In the genomic region with DNA sequence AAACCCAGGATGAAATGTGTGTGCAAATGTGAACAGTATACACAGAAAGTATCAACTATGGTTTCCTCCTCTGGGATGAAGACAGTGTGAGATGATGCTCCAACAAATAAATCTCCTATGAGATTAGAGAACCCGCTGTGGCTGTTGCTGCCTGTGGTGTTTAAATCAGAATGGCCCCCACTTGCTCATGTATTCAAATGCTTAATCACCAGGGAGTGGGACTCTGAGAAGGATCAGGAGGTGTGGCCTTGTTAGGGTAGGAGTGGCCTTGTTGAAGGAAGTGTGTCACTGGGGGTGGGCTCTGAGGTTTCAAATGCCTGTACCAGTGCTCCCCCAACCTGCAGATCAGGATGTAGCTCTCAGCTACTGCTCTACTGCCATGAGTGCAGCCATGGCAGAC, we compare ENCODE assay signal across 24 mouse cellular contexts.
DNase-seq lines count a peak whose midpoint lies in the region; ATAC-seq lines count a peak whose summit lies in the region.
"Had no signal": no experiment of that assay in that cellular context is flagged by ENCODE, and none has a peak within 500 bp of the region (broad histone marks: within the 10 kb centered on the region; RNA-seq: fewer than 3 reads in every experiment).

No protein-coding gene starts in this region.

- ATAC-seq in hindbrain, embryonic 12.5 days (ENCODE audit: low FRiP score) = no peak
- ATAC-seq in midbrain, embryonic 13.5 days = 0 out of 2 replicates have a peak, but pooled peaks have one; percentile 37
- no peak for ATAC-seq in midbrain, embryonic 11.5 days (ENCODE audit: low FRiP score)
- ATAC-seq: forebrain, embryonic 15.5 days; hindbrain, postnatal 0 days; Patski had no signal

- 0 out of 2 replicates have a peak, but pooled peaks cover 6% of the 10 kb centered on the region for H3K4me1 ChIP-seq in hindbrain, embryonic 10.5 days (replicated peaks)
- H3K4me1 ChIP-seq in hindbrain, embryonic 12.5 days = 0 out of 2 replicates have a peak, but pooled peaks cover 8% of the 10 kb centered on the region
- H3K4me1 ChIP-seq in midbrain, embryonic 13.5 days (replicated peaks) = peaks cover 25% of the 10 kb centered on the region
- no peaks in the 10 kb centered on the region for H3K4me1 ChIP-seq in midbrain, embryonic 11.5 days (ENCODE audit: control insufficient read depth, insufficient read depth, low read length)

- H3K4me3 ChIP-seq in hindbrain, embryonic 10.5 days = no peak overlapping the region
- no peak overlapping the region for H3K4me3 ChIP-seq in hindbrain, embryonic 12.5 days
- no peak overlapping the region for H3K4me3 ChIP-seq in midbrain, embryonic 13.5 days (replicated peaks)
- no peak overlapping the region for H3K4me3 ChIP-seq in midbrain, embryonic 11.5 days (ENCODE audit: low read depth, low read length)
- H3K4me3 ChIP-seq: embryonic facial prominence, embryonic 15.5 days; erythroblast, embryonic 14.5 days; forebrain, embryonic 10.5 days; forebrain, embryonic 15.5 days; heart, embryonic 13.5 days had no signal

- H3K36me3 ChIP-seq in hindbrain, embryonic 10.5 days = no peaks in the 10 kb centered on the region
- H3K36me3 ChIP-seq in hindbrain, embryonic 12.5 days = no peaks in the 10 kb centered on the region
- no peaks in the 10 kb centered on the region for H3K36me3 ChIP-seq in midbrain, embryonic 13.5 days
- H3K36me3 ChIP-seq in midbrain, embryonic 11.5 days (ENCODE audit: control insufficient read depth, insufficient read depth, low read length) = no peaks in the 10 kb centered on the region
- H3K36me3 ChIP-seq: embryonic facial prominence, embryonic 15.5 days; forebrain, embryonic 15.5 days; heart, embryonic 13.5 days had no signal

- H3K27me3 ChIP-seq in hindbrain, embryonic 10.5 days (ENCODE audit: insufficient read depth, poor library complexity, severe bottlenecking) = no peaks in the 10 kb centered on the region
- H3K27me3 ChIP-seq in hindbrain, embryonic 12.5 days = no peaks in the 10 kb centered on the region
- no peaks in the 10 kb centered on the region for H3K27me3 ChIP-seq in midbrain, embryonic 13.5 days
- no peaks in the 10 kb centered on the region for H3K27me3 ChIP-seq in midbrain, embryonic 11.5 days (ENCODE audit: control insufficient read depth, insufficient read depth, low read length)
- H3K27me3 ChIP-seq: CH12.LX; embryonic facial prominence, embryonic 15.5 days; forebrain, embryonic 15.5 days; heart, embryonic 13.5 days; Patski had no signal

- 0 out of 2 replicates have a peak overlapping the region, but pooled peaks have one; percentile 29 for H3K27ac ChIP-seq in hindbrain, embryonic 10.5 days
- no peak overlapping the region for H3K27ac ChIP-seq in hindbrain, embryonic 12.5 days
- H3K27ac ChIP-seq in midbrain, embryonic 13.5 days = no peak overlapping the region
- no peak overlapping the region for H3K27ac ChIP-seq in midbrain, embryonic 11.5 days (ENCODE audit: low read depth, low read length)
- H3K27ac ChIP-seq: embryonic facial prominence, embryonic 15.5 days; forebrain, embryonic 10.5 days; heart, embryonic 13.5 days; hindbrain, postnatal 0 days had no signal

- 37% methylated on average over 1 of the region's 1 CpGs for WGBS in hindbrain, embryonic 10.5 days
- 53% methylated on average over 1 of the region's 1 CpGs for WGBS in hindbrain, embryonic 12.5 days
- 24% methylated on average over 1 of the region's 1 CpGs for WGBS in midbrain, embryonic 13.5 days
- WGBS in midbrain, embryonic 11.5 days = 35% methylated on average over 1 of the region's 1 CpGs

- DNase-seq in hindbrain, embryonic 10.5 days (ENCODE audit: low spot score) = no peak
- no peak for DNase-seq in midbrain, embryonic 11.5 days (ENCODE audit: low spot score, missing footprints)
- DNase-seq in ES-CJ7 (ENCODE audit: low read depth, low spot score) (peak; percentile 94), ZHBTc4 (ENCODE audit: low read depth, low spot score) (peak; percentile 91)
- DNase-seq in right cerebral cortex, postnatal 4 days = no peak
- DNase-seq in ovary, postnatal 10 days (ENCODE audit: low spot score) = no peak
- DNase-seq: adrenal gland, postnatal 10 days; cerebellum, adult 11 months; cerebellum, adult 8-10 months; cerebellum, postnatal 14 days; embryo, embryonic 11 days; gastrocnemius, postnatal 10 days; heart, postnatal 36 days; kidney, adult 11 months had no signal

- no peaks in the 10 kb centered on the region for H3K9me3 ChIP-seq in hindbrain, embryonic 10.5 days
- no peaks in the 10 kb centered on the region for H3K9me3 ChIP-seq in hindbrain, embryonic 12.5 days (replicated peaks)
- no peaks in the 10 kb centered on the region for H3K9me3 ChIP-seq in midbrain, embryonic 13.5 days
- H3K9me3 ChIP-seq in midbrain, embryonic 11.5 days (ENCODE audit: control insufficient read depth, low read length) = no peaks in the 10 kb centered on the region
- H3K9me3 ChIP-seq: embryonic facial prominence, embryonic 15.5 days; forebrain, embryonic 10.5 days; forebrain, embryonic 15.5 days; heart, embryonic 13.5 days had no signal

- H3K9ac ChIP-seq in hindbrain, embryonic 12.5 days = no peak overlapping the region
- H3K9ac ChIP-seq in midbrain, embryonic 13.5 days (replicated peaks) = no peak overlapping the region
- H3K9ac ChIP-seq in midbrain, embryonic 11.5 days (ENCODE audit: low read length) = no peak overlapping the region
- H3K9ac ChIP-seq: embryonic facial prominence, embryonic 15.5 days; forebrain, embryonic 15.5 days; heart, embryonic 13.5 days had no signal

- no peak overlapping the region for H3K4me2 ChIP-seq in hindbrain, embryonic 12.5 days (replicated peaks)
- H3K4me2 ChIP-seq in midbrain, embryonic 13.5 days (replicated peaks) = no peak overlapping the region
- no peak overlapping the region for H3K4me2 ChIP-seq in midbrain, embryonic 11.5 days
- H3K4me2 ChIP-seq: embryonic facial prominence, embryonic 15.5 days; forebrain, embryonic 15.5 days; heart, embryonic 13.5 days had no signal

Comparison
In these comparisons a context has a peak if more than half of its experiments do, and no peak if none do; other contexts are left out.
1. DNase-seq: peak in ES-CJ7 (single experiment) and ZHBTc4 (single experiment); none in hindbrain, embryonic 10.5 days (single experiment), midbrain, embryonic 11.5 days (single experiment), right cerebral cortex, postnatal 4 days (single experiment) and ovary, postnatal 10 days (single experiment).